Mouse (Mus musculus) left cerebral cortex, adult 18-20 months (tissue): ENCODE measurements around the gene Vmn2r97. TPM values are rescaled to one million over a fixed set of nuclear protein-coding genes. Genes with fewer than 3 reads are reported as not detected.
"Not testable (repeated sequence)": the region's sequence is repeated elsewhere in the genome, so short reads cannot be mapped to it uniquely, and the experiment has no call there.

Experiments
- DNase-seq, 2 experiments: peaks; one replicate each; pipeline ENCODE4 v3.0.0; 2021 to 2022; ENCODE audit warnings: low spot score in 2 of 2, mixed read lengths in 1 of 2
- long read RNA-seq, 2 experiments: library from polyadenylated mRNA; stranded (forward); transcript quantifications; one replicate each; pipeline ENCODE4 v2.0.0; 2021
- total RNA-seq, 2 experiments: library from RNA; stranded (reverse); gene quantifications; 2 replicates each; pipeline ENCODE4 v1.2.3; 2021

Vmn2r97 gene
- total RNA-seq = not detected
- long read RNA-seq, experiment 1 = 0 reads
- long read RNA-seq, experiment 2 = 0 reads

GRCm38 (mm10) chr17:18914000-18914399, at the start of gene Vmn2r97:
Gene Vmn2r97, plus strand, starts transcription at chr17:18914300.
- DNase-seq = not testable (repeated sequence)

GRCm38 (mm10) chr17:18882436-18882835, 31.7 kb upstream of the Vmn2r97 start:
- not testable (repeated sequence) for DNase-seq

- DNase-seq = no peak
These were observed 24.3 kb upstream of the Vmn2r97 start for GRCm38 (mm10) chr17:18889745-18890329.

- not testable (repeated sequence) for DNase-seq
These were observed 43.7 kb downstream of the Vmn2r97 start for GRCm38 (mm10) chr17:18957800-18958199.

GRCm38 (mm10) chr17:18968371-18969275, 54.5 kb downstream of the Vmn2r97 start:
- no peak for DNase-seq

Other genes with a start within 250 kb of the Vmn2r97 start
- gene Vmn2r98, start 139.2 kb downstream of the Vmn2r97 start, total RNA-seq = not detected